Mouse (Mus musculus) activated CD4-positive, CD25-positive, alpha-beta regulatory T cell, adult 4 months (primary cell): ENCODE measurements around the gene Sp4. TPM values are rescaled to one million over a fixed set of nuclear protein-coding genes. Genes with fewer than 3 reads are reported as not detected.

Experiments used
- ATAC-seq: one replicate; pipeline ENCODE4 v1.8.0; 2017
- polyA plus RNA-seq, 2 experiments: library from polyadenylated mRNA; unstranded; fragments of 100-300 nt; shearing (Covaris generic); gene quantifications; one replicate each; pipeline ENCODE4 v1.2.1; 2017

Sp4 gene
- 10 to 100 TPM; 19.3 TPM for polyA plus RNA-seq

DNA sequence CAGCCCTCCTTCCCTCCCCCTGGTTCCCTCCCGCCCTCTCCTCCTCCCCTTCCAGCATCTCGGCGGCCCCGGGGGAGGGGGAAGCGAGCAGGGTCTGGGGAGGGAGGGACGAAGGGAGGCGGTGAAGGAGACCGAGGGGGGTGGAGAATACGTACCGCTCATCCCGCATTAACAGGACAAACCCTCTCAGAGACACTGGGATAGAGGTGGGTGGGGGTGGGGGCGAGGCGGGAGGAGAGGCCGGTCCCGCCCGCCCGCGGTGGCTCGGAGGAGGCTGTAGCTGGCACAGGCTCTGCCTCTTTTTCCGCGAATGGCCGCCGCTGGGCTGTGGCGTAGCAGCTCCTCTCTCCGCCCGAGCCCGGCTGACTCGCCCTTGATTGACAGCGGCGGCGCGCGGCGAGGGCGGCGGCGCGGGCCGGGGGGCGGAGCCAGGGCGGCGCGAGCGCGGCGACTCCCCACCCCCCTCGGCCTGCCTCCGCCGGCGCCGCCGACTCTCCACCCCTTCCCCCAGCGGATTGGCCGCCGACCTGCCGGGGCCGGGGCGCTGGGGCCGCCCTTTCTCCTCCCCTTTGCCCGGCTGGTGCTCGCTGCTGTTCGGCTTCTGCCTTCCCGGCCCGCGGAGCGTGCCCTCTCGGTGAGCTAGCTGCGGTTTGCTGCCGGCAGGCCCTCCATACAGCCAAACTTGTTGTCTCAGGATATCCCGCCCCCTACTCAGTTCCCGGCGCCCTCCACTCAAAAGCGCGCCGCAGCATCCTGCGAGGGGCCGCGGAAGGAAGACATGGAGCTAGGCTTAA lies at the start of gene Sp4:
Gene Sp4, minus strand, starts transcription at position 369 of the 794 bp plus-strand sequence.
- ATAC-seq: peak; percentile 65

DNA sequence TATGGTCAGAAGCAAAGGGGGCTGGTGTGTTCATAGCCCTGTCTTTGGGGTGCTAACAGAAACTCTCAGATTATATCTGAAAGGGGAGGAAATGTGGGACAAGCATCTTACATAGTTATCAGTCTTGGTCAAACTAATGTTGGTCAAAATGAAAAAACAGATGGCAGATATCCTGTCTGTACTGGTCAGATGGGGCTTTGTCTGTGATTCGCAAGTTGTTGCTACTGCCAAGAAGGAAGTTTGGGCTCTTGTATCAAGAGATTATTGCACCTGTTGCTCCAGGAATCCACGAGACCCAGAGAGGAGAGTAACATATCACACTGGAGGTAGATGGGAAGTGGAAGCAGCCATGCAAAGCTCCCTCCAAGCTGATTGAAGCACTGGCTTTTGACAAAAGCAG lies 37.9 kb upstream of the Sp4 start:
- ATAC-seq: no peak

DNA sequence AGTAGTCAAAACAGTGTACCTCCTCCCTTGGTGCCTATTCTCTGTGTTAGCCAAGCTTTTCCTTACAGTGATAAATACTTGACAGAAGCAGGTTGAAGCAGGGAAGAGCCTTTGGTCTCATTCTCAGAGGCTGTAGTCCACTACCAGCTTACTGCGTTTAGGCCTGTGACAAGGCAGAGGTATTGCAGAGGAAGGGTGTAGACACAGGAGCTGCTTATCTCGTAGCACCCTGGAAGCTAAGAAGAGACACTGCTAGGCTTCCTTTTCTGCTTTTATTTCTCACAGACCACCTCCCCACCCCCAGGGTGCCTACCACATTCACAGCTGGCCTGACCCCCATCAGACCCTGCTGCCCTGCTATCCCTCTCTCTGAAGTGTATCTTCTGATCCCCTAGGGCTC lies 37.0 kb upstream of the Sp4 start:
- no peak for ATAC-seq

DNA sequence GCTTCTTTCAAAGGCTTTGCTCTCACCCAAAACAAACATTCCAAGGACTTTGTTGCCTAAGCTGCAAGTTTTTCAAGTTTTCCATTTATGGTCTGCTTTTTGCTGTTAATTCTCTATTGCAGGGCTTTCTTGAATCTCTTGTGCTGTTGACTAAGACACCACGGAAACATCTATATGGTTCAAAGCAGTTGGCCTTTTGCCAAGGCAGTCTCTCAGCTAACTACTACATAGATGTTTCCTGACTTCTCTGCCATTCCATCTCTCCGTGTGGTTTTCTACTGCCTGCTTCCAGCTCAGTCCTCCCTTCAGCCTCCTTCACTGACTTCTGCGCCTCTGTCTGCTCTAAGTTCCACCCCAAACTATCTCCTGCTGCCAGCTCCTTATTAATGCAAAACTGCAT lies 36.1 kb upstream of the Sp4 start:
- ATAC-seq: no peak

DNA sequence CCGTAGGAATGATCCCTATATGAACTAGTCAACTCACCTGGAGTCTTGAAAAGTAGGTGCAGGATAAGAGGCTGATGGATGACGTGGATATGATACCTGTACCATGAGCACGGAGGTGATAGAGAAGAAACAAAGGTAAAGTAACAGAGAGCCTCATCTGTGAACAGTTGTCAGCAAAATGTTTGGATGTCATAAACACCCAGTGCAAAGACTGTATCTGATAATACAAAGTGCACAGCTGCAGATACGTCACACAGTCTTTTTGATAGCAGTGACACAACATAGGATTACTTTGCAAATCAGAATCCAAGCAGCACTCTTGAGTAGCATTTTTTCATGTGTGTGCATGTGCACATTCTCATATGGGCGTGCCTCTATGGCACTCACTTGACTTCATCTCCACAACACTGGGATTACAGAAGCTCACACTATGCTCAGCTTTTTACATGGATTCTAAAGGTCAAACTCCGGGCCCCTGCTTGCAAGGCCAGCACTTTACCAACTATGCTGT lies 27.6 kb upstream of the Sp4 start:
- no peak for ATAC-seq

DNA sequence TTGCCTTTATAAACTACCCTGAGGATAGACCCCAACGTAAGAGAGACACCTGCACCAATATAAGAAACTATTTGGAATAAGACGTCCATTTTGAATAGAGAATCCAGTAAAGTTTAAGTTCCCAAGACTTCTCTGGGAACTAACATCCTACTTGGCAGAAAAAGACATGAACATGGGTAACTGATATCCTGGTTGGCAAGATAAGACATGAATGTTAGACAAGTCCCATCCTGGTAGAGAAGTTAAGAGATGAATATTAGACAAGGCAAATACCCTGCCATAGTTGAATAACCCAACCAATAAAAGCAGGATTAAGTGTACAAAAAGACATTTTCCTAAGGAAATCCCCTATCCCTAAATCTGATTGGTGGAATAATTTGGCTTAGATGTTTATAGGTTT lies 26.3 kb upstream of the Sp4 start:
- ATAC-seq: no peak

DNA sequence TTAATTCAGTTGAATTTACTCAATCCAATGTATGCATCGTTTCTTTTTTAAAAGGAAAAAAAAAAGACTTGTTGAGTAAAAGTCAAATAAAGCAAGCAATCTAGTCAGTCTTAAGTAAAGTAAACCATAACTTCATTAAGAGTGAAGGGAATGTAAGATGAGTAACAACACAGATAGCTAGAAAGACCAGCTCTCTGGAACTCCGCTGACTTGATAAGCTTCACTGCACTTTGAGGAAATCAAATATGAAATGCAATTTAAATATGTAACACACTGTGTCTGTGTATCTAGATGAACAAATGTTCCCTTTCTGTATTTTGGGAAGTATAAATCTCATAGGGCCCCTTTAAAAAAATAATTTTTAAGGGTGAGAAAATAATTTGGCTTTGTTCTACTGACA lies 24.9 kb upstream of the Sp4 start:
- ATAC-seq: no peak

DNA sequence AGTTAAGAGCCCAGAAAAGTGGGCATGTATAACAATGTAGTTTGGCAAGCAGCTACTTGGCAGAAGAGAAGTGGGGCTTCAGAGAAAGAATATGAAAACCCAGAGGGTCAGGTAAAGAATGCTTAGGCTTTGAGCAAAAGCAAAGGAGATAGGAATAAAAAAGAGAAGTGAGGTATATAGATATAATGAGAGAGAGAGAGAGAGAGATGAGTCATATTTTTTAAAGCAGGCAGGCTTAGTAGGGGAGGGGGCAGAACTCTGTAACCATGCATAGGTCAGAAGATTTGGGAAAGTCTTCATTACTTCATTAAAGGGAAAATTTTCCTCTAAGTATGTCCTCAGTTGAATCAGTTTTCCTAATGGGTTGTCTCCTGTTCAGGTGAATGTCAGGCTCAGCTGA lies 18.8 kb upstream of the Sp4 start:
- ATAC-seq: no peak

DNA sequence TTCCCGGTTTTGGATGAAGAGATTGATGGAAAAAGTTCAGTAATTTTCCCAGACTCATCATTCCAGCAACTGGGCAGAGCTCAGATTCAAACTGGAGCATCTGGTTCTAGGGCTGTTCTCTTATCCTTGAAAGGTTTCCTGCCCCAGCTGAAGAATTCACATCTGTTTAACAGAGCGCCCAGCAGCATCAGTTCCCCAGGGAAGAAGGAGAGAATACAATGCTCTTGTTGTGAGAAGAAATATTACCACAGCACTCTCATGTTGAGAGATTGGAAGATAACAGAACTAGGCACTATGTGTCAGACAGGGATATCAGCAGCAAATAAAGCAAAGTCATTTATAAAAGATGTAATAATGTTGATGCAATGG lies 13.2 kb upstream of the Sp4 start:
- no peak for ATAC-seq

DNA sequence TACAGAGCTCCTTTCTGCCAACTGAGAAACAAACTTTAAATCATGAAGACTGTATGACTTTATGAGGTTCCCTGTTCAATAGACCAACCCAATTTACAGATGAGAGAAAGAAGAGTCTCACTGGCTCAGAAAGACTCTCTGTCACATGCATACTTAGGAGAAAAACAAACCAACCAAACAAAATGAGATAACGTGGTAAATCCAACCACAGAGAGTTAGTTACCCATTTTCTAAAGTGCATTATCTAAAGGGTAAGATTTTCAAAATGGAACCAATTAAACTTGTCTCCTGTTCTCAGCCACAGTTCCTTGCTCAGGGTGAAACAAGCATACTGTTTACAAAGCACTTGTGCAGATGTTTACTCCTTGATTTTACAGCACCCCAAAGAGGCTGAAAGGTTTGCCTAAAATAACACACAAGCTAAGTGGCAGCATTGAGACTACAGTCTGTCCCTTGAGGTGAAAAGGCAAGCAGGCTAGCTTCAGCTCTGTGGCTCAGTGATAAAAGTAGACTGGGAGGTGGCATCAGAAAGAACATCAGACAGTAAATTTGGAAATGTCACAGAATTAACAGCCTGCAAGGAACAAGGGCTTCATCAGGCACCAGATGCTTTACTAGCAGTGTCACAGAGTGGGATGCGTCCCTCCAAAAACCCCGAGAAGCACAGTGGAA lies 12.7 kb upstream of the Sp4 start:
- ATAC-seq: no peak

DNA sequence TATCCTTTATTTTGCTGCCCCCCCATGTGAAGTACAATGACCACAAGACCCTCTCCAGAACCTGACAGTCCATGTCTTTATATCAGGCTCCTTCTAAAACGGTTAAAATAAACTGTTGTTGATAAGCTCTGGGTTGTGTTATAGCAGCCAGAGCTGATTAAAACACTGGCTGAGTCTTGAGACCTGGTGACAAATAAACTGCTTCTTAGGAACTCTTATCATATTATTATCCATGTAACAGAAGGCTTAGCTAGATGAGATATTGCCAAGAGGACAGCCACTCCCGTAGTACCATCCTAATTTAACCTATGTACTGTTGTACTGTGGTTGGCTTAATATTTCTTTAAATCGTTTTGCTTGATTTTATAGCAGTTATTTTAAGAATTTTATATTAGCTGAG lies 2.3 kb upstream of the Sp4 start:
- no peak for ATAC-seq

DNA sequence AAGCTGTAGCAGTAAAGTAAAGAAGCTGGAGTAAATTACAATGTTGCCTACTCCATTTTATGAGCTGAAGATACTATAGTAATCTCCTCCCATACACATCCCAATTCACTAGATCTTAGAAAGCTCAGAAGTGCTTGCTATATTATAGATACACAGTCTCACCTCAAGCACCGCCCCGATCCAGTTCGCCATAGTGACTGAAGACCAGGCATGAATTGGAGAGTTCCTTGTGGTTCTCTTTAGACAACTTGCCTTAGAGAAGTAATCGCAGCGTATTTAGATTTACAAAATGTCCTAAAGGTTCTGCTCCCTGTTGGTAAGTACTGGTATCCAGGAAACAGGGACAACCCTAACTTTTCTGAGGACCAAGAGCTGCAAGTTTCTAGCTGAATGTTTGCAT lies 1.8 kb upstream of the Sp4 start:
- no peak for ATAC-seq

DNA sequence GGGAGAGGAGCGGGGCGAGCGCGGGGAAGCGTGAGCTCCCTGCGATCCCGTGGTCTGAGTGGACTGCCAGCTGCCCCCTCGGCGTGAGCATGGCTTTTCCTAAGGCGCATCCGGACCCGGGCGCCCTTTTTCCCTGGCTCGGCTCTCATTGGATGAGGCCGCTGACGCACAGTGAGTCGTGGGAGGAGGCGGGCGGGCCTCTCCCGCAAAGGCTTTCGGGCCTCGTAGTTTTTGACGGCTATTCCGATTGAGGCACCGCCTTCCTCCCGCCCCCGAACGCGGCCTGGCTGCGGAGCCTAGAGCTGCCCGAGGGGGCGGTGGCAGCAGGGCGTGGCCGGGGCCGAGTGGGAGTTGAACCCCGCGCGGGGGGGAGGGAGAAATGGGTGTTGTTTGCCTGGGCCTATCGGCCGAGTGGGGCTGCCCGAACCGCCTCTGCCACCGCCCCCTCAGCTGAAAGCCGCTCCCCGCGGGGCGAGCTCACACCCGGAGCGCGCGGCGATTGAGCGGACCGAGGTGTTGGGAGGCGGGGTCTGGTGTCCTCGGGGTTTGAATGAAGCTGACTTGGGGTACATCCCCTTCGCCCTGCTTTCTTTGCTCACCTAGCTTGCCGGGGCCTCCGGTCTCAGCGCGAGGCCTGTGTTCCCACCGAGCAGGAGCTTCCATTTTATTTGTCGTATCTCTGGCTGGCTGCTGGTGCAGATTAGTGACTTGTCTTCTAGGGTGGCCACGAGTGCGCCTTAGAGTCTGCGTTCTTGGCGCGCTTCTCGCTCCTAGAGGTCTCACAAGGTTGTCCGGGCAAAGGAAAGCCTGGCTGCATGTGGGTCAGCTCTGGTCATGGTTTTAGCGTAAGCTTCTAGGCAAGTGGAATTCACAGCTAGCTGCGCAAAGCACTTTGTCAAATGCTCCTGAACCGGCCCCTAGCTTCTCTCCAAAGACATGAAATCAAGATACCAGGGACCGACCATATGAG lies 911 bp upstream of the Sp4 start:
- ATAC-seq: peak; percentile 77

DNA sequence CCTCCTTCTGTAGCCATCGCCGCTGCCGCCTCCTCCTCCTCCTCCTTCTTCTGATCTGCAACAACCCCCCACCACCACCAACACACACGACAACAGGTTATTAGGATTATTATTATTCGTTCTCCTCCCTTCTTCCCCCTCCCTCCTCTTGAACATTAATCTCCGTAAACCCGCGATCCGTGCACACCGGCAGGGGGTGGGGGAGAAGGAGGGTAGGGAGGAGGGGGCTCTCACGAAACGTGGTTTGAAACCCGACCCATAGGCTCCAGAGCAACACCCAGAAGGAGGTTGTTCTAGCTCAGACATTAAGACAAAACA lies 527 bp downstream of the Sp4 start:
- ATAC-seq: no peak

DNA sequence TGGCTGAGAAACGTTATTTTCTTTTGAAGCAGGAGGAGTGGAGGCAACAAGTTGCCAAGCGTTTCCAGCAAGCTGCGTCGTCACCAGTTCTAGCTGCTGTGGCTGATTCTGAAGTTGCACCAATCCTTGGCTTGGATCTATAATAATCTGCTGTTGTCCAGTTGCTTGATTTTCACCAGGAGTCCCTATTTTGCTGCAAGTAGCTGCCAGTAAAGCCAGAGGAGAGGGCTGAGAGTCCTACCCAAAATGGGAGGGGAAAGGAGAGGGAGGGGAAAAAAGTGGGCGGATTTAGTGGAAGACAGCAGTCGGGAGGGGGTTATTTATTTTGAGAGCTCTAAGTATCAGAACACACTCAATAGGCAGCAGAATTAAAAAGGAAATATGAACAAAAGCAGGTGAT lies 1.3 kb downstream of the Sp4 start:
- no peak for ATAC-seq

DNA sequence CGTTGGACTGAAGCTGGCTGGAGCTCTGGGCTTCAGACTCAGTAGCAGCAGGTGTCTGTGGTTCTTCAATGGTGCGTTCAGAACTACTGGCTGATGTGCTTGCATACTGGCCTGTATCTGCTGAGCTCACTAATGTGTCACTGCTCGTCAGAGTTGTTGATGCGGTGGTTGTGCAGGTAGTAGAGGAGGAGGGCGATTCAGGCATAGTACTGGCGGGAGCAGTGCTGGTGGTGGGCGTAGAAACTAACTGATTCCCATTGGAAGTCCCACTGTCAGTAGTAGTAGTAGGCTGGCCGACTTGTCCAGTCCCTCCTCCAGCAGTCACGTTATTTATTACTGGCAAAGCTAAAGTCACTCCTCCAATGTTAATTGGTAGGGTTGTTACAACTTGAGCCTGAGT lies 2.1 kb downstream of the Sp4 start:
- ATAC-seq: no peak

DNA sequence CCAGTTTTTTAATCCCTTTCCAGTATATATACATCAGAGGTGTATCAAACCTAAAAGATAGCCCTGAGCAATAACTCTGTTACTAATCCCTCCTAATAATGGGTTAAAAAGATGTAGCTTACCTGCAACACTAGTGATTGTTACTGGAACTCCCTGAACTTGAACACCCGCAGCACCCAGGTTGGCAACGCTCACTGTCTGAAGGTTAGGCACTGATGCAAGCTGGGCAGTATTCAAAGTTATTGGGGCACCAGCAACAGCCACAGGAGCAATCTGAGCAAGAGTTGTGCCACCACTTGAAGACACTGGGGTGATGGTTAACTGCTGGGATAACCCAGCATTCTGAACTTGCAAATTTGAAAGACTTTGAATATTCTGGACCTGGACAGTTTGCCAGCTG lies 2.7 kb downstream of the Sp4 start:
- ATAC-seq: no peak

DNA sequence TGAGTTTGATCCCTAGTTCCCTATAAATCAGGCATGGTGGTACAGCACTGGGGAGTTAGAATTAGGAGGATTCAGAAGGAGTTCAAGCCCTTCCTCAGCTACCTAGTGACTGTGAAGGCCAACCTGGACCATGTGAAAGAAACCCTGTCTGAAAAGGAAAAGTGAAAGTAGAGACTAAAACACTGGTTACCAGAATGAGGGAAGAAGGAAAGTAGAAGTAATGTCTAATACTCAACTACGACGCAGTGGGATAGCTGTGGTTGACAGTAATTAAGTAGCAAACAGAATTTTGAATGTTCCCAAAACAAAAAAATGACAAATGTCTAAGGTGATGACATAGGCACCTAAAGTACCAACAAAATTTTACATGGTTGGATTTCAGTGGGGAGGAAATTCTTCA lies 5.0 kb downstream of the Sp4 start:
- ATAC-seq: peak; percentile 68

DNA sequence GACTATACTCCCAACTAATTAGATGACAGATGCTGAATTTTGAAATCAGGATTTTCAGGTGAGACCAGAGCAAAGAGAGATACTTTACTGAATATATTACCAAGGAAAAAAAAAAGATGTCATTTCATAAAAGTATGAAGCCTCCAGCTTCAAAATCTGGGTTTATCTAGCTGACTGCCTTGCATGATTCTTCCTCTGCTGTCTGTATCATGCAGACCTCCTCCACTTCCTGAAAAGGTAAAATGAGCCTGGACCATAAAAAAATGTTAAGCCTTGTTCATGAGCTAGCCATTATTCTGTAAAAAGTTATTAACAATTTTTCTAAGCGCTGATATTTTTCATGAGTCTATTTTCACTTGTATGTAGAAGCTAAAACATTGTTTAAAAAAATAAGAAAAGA lies 5.4 kb downstream of the Sp4 start:
- ATAC-seq: no peak

DNA sequence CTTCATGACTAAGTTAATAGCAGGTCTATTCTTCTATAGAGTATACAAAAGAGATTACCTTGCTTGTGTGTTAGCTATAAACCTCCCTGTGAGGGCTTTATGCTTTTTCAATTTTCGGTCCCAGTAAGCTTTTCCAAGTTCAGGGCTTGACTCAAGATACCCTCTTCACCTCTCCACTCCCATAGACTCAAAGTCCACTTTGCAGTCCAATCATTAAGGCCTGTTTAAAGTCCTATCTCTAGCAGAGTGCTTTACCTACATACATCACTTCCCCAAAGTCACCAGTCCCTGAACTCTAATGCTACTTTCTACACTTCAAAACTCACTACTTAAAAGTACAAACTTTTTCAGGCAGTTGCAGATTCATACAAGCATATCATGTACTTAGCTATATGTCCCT lies 12.3 kb downstream of the Sp4 start:
- ATAC-seq: no peak

DNA sequence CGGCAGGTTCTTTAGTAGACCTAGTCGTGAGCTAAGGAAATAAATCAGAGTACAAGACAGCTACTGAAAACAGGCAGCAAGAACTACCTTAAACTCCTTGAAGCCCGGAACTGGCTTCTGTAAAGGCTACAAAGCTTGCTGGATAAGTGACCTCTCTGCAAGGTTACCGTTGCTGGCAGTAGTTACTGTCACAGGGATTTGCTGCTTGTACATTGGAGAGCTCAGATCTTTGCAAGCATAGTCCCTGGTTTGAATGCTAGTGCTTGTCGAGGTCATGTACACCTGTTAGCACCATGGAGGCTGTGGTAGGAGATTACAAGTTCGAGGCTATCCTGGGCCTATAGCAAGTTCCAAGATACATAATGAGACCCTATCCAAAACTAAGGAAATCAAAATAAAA lies 16.1 kb downstream of the Sp4 start:
- no peak for ATAC-seq

DNA sequence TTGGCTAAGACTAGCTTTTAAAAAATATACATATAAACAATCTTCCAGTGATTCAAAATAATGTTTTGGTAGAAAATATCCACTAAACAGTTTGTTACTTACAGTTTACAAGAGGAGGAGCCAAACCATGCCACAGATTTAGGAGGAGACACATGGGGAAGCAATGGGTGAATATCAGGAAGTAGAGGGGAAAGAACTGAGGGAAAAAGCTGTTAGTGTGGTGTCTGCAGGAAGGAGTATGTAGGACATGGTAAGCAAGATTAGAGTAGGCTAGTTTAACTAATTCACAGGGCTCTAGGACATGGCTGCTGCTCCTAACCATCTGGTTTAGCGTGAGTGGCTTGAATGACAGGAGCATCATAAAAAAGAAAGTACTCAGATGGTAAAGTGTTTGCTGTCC lies 19.3 kb downstream of the Sp4 start:
- ATAC-seq: no peak

DNA sequence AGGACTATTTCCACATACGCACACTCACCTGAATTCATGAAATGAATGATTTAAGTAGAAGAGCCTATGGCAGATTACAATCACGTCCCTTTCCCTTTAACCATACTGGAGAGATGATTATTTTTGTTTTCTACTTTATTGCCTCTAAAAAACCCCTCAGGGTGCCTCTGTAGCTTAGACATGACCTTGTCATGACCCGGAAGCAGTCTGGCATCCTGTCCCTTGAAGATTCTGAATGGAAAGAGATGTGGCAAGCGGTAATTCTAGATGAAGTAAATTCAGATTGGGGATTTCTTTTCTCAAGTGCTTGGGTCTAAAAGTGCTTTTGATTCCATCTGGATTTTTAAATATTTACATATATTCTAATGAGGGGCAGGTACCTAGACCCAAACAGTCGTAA lies 24.9 kb downstream of the Sp4 start:
- ATAC-seq: peak; percentile 81
